Mouse (Mus musculus): ENCODE data around the gene Olfr1493-ps1. TPM values are rescaled to one million over a fixed set of nuclear protein-coding genes. Genes with fewer than 3 reads are reported as not detected.

Gene Olfr1493-ps1
- not detected in 2 replicates for polyA plus RNA-seq (2014; fragmentation: Nextera tagmentation; extraction: Ambion mirVana)

- Histone ChIP-seq H3K9ac (ENCODE audit: low read length) (no peak within 1 kb of the TSS), H3K4me3 (ENCODE audit: low read depth, low read length) (no peak within 1 kb of the TSS), H3K4me2 (ENCODE audit: low read length) (no peak within 1 kb of the TSS), H3K27ac (ENCODE audit: low read depth) (no peak within 1 kb of the TSS), H3K4me1 (replicated peaks; ENCODE audit: control insufficient read depth, insufficient read depth, low read length) (no peaks in the 10 kb centered on the region), H3K9me3 (ENCODE audit: control insufficient read depth, low read length) (no peaks in the 10 kb centered on the region), H3K27me3 (replicated peaks; ENCODE audit: control insufficient read depth, insufficient read depth, low read length) (no peaks in the 10 kb centered on the region), H3K36me3 (ENCODE audit: control insufficient read depth, insufficient read depth, low read length) (no peaks in the 10 kb centered on the region)
- 64% methylated on average over 2 of the region's 2 CpGs for WGBS
- DNase-seq (ENCODE audit: low spot score) (no peak), ATAC-seq (replicated peaks; ENCODE audit: low FRiP score, low TSS enrichment, low read depth) (no peak)
These were observed at the start of gene Olfr1493-ps1 for GRCm38 (mm10) chr19:13722978-13723377. TSS of gene Olfr1493-ps1 (plus strand) at chr19:13723278.

GRCm38 (mm10) chr19:13696968-13697367, 26.1 kb upstream of the Olfr1493-ps1 start, which contains the start of gene Olfr1491:
TSS of gene Olfr1491 (plus strand) at chr19:13697268.
- ATAC-seq (replicated peaks; ENCODE audit: low FRiP score, low TSS enrichment, low read depth) (no peak), DNase-seq (ENCODE audit: low spot score) (no peak)
- Histone ChIP-seq H3K27me3 (replicated peaks; ENCODE audit: control insufficient read depth, insufficient read depth, low read length) (no peaks in the 10 kb centered on the region), H3K36me3 (ENCODE audit: control insufficient read depth, insufficient read depth, low read length) (no peaks in the 10 kb centered on the region), H3K9me3 (ENCODE audit: control insufficient read depth, low read length) (no peaks in the 10 kb centered on the region), H3K4me3 (ENCODE audit: low read depth, low read length) (no peak within 1 kb of the TSS), H3K27ac (ENCODE audit: low read depth) (no peak within 1 kb of the TSS), H3K9ac (ENCODE audit: low read length) (no peak within 1 kb of the TSS), H3K4me1 (replicated peaks; ENCODE audit: control insufficient read depth, insufficient read depth, low read length) (no peaks in the 10 kb centered on the region), H3K4me2 (ENCODE audit: low read length) (no peak within 1 kb of the TSS)
- 80% methylated on average over 3 of the region's 3 CpGs for WGBS

DNA sequence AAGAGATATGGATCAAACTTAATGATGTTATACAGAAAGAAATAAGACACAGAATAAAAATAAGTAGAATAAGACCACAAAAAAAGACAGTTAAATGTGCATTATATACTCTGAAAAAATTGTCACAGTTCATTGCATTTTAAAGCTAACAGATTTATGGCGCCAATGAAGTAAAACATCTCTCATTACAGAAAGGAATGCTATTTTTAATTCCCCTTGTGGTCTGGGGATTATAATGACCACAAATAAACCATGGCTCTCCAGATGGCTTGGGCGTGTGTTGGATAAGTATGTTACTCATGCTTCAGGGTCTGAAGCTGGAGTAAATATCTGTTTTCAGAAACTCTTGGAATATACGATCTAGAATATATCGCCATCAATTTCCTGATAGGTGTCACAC, 16.4 kb downstream of the Olfr1493-ps1 start, which contains the start of gene Olfr1494:
Gene Olfr1494 (plus strand): TSS at position 301 of the 400 bp plus-strand sequence.
- ATAC-seq (replicated peaks; ENCODE audit: low FRiP score, low TSS enrichment, low read depth), result no peak
- WGBS, result 86% methylated on average over 4 of the region's 4 CpGs

GRCm38 (mm10) chr19:13749366-13749765, 26.3 kb downstream of the Olfr1493-ps1 start:
- no peak overlapping the region for H3K9ac ChIP-seq (ENCODE audit: low read length)
- no peak for DNase-seq (ENCODE audit: low spot score)
- no peaks in the 10 kb centered on the region for H3K4me1 ChIP-seq (replicated peaks; ENCODE audit: control insufficient read depth, insufficient read depth, low read length)
- WGBS, result 88% methylated on average over 1 of the region's 1 CpGs
- no peak for ATAC-seq (replicated peaks; ENCODE audit: low FRiP score, low TSS enrichment, low read depth)
- no peak overlapping the region for H3K27ac ChIP-seq (ENCODE audit: low read depth)
- H3K27me3 ChIP-seq (replicated peaks; ENCODE audit: control insufficient read depth, insufficient read depth, low read length), result no peaks in the 10 kb centered on the region
- no peak overlapping the region for H3K4me2 ChIP-seq (ENCODE audit: low read length)
- H3K4me3 ChIP-seq (ENCODE audit: low read depth, low read length), result no peak overlapping the region
- H3K9me3 ChIP-seq (ENCODE audit: control insufficient read depth, low read length), result no peaks in the 10 kb centered on the region
- H3K36me3 ChIP-seq (ENCODE audit: control insufficient read depth, insufficient read depth, low read length), result no peaks in the 10 kb centered on the region

More for the DNA sequence above, 16.4 kb downstream of the Olfr1493-ps1 start, which contains the start of gene Olfr1494:
- Histone ChIP-seq H3K27me3 (replicated peaks; ENCODE audit: control insufficient read depth, insufficient read depth, low read length) (no peaks in the 10 kb centered on the region), H3K9me3 (ENCODE audit: control insufficient read depth, low read length) (no peaks in the 10 kb centered on the region), H3K9ac (ENCODE audit: low read length) (no peak within 1 kb of the TSS), H3K36me3 (ENCODE audit: control insufficient read depth, insufficient read depth, low read length) (no peaks in the 10 kb centered on the region), H3K4me2 (ENCODE audit: low read length) (no peak within 1 kb of the TSS), H3K27ac (ENCODE audit: low read depth) (no peak within 1 kb of the TSS), H3K4me3 (ENCODE audit: low read depth, low read length) (no peak within 1 kb of the TSS), H3K4me1 (replicated peaks; ENCODE audit: control insufficient read depth, insufficient read depth, low read length) (no peaks in the 10 kb centered on the region)
- DNase-seq (ENCODE audit: low spot score), result no peak

GRCm38 (mm10) chr19:13764306-13764705, 41.2 kb downstream of the Olfr1493-ps1 start, which contains the start of gene Olfr1495:
TSS of gene Olfr1495 (plus strand) at chr19:13764606.
- no peaks in the 10 kb centered on the region for H3K27me3 ChIP-seq (replicated peaks; ENCODE audit: control insufficient read depth, insufficient read depth, low read length)
- DNase-seq (ENCODE audit: low spot score) (no peak), ATAC-seq (replicated peaks; ENCODE audit: low FRiP score, low TSS enrichment, low read depth) (no peak)
- WGBS, result 78% methylated on average over 3 of the region's 3 CpGs
- no peaks in the 10 kb centered on the region for H3K9me3 ChIP-seq (ENCODE audit: control insufficient read depth, low read length)
- H3K4me2 ChIP-seq (ENCODE audit: low read length), result no peak within 1 kb of the TSS
- H3K4me1 ChIP-seq (replicated peaks; ENCODE audit: control insufficient read depth, insufficient read depth, low read length), result no peaks in the 10 kb centered on the region
- no peak within 1 kb of the TSS for H3K27ac ChIP-seq (ENCODE audit: low read depth)
- no peak within 1 kb of the TSS for H3K4me3 ChIP-seq (ENCODE audit: low read depth, low read length)
- H3K36me3 ChIP-seq (ENCODE audit: control insufficient read depth, insufficient read depth, low read length), result no peaks in the 10 kb centered on the region
- H3K9ac ChIP-seq (ENCODE audit: low read length), result no peak within 1 kb of the TSS

DNA sequence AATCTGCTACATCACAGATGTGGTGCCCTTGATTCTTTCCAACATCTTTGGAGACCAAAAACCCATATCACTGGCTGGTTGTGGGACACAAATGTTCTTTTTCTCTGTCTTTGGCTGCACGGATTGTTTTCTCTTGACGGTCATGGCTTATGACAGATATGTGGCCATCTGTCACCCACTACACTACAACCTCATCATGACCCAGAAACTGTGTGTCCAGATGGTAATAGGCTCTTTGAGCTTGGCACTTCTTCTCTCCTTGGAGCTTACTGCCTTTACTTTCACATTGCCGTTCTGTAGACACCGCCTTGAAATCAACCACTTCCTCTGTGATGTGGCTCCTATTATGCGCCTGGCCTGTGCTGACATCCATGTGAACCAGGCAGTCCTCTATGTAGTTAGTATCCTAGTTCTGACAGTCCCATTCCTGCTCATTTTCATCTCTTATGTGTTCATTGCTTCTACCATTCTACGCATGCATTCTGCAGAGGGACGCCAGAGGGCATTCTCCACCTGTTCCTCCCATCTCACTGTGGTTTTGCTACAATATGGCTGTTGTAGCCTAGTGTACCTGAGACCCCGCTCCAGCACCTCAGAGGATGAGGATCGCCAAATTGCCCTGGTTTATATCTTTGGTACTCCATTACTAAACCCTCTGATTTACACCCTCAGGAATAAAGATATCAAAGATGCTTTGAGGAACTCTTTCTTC, 45.6 kb downstream of the Olfr1493-ps1 start:
- Histone ChIP-seq H3K27ac (ENCODE audit: low read depth) (no peak overlapping the region), H3K9ac (ENCODE audit: low read length) (no peak overlapping the region), H3K9me3 (ENCODE audit: control insufficient read depth, low read length) (no peaks in the 10 kb centered on the region), H3K4me1 (replicated peaks; ENCODE audit: control insufficient read depth, insufficient read depth, low read length) (no peaks in the 10 kb centered on the region), H3K4me2 (ENCODE audit: low read length) (no peak overlapping the region), H3K27me3 (replicated peaks; ENCODE audit: control insufficient read depth, insufficient read depth, low read length) (no peaks in the 10 kb centered on the region), H3K36me3 (ENCODE audit: control insufficient read depth, insufficient read depth, low read length) (no peaks in the 10 kb centered on the region), H3K4me3 (ENCODE audit: low read depth, low read length) (no peak overlapping the region)
- 88% methylated on average over 9 of the region's 9 CpGs for WGBS
- DNase-seq (ENCODE audit: low spot score), result no peak
- no peak for ATAC-seq (replicated peaks; ENCODE audit: low FRiP score, low TSS enrichment, low read depth)

DNA sequence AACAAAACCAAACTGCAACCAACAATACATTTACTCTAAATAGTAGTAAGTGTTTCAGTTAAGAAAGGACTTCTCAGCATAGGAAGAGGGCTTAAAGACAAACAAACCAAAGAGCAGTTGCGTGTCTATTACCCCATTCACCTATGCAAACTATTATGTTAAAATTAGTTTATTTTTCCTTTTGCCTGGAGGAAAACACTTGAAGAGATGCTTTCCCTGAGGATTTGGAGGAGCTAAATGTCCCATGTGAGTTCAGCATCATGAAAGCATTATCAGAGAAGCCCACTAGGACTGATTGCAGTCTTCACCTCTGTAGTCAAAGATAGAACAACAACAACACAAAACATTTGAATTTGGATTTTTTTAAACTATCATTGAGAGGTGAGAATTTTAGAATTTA, 54.5 kb downstream of the Olfr1493-ps1 start, which contains the start of gene Olfr1496:
Gene Olfr1496 (plus strand): TSS at position 301 of the 400 bp plus-strand sequence.
- DNase-seq (ENCODE audit: low spot score), result no peak
- Histone ChIP-seq H3K27me3 (replicated peaks; ENCODE audit: control insufficient read depth, insufficient read depth, low read length) (no peaks in the 10 kb centered on the region), H3K36me3 (ENCODE audit: control insufficient read depth, insufficient read depth, low read length) (no peaks in the 10 kb centered on the region), H3K4me1 (replicated peaks; ENCODE audit: control insufficient read depth, insufficient read depth, low read length) (no peaks in the 10 kb centered on the region), H3K9ac (ENCODE audit: low read length) (no peak within 1 kb of the TSS), H3K27ac (ENCODE audit: low read depth) (no peak within 1 kb of the TSS), H3K4me2 (ENCODE audit: low read length) (no peak within 1 kb of the TSS), H3K4me3 (ENCODE audit: low read depth, low read length) (no peak within 1 kb of the TSS), H3K9me3 (ENCODE audit: control insufficient read depth, low read length) (no peaks in the 10 kb centered on the region)
- 93% methylated on average over 1 of the region's 1 CpGs for WGBS
- ATAC-seq (replicated peaks; ENCODE audit: low FRiP score, low TSS enrichment, low read depth), result no peak

All from intestine, embryonic 14.5 days (tissue).